Mouse (Mus musculus) splenic B cell, adult 2 months (primary cell): ENCODE data around the gene Ndrg4.

Experiments used
- DNase-seq: peaks from one replicate; pipeline ENCODE4 v3.0.0-alpha.2; 2011; ENCODE audit warnings: low read depth, low spot score
- H3K27me3 ChIP-seq: 2 replicates; pipeline ENCODE4 v1.6.1; 2012; ENCODE audit warnings: mild to moderate bottlenecking, low read length, moderate library complexity, mixed read lengths; ENCODE audit not compliant: control insufficient read depth, poor library complexity, insufficient read depth, severe bottlenecking
- H3K36me3 ChIP-seq: 2 replicates; pipeline ENCODE4 v1.6.1; 2012; ENCODE audit warnings: mild to moderate bottlenecking, low read length, moderate library complexity, mixed read lengths; ENCODE audit not compliant: control insufficient read depth, poor library complexity, insufficient read depth, severe bottlenecking

The Ndrg4 gene

GRCm38 (mm10) chr8:95727625-95728024 lies 50.8 kb downstream of the Ndrg4 start:
- Histone ChIP-seq H3K27me3 (no peaks in the 10 kb centered on the region), H3K36me3 (peaks cover 32% of the 10 kb centered on the region)
- DNase-seq = no peak

- no peak for DNase-seq
- Histone ChIP-seq H3K36me3 (peaks cover 27% of the 10 kb centered on the region), H3K27me3 (no peaks in the 10 kb centered on the region)
These were observed 61.8 kb downstream of the Ndrg4 start for GRCm38 (mm10) chr8:95738596-95738995.

- no peak for DNase-seq
- H3K27me3 ChIP-seq = no peaks in the 10 kb centered on the region
- H3K36me3 ChIP-seq = peaks cover 23% of the 10 kb centered on the region
These were observed 65.0 kb downstream of the Ndrg4 start for GRCm38 (mm10) chr8:95741732-95742131.

- peaks cover 19% of the 10 kb centered on the region; the same call in 1 of the 2 replicates for H3K36me3 ChIP-seq
- H3K27me3 ChIP-seq = no peaks in the 10 kb centered on the region
- no peak for DNase-seq
These were observed 71.2 kb downstream of the Ndrg4 start for GRCm38 (mm10) chr8:95748028-95748427.

GRCm38 (mm10) chr8:95751924-95752323 lies 75.1 kb downstream of the Ndrg4 start:
- no peak for DNase-seq
- H3K27me3 ChIP-seq = no peaks in the 10 kb centered on the region
- H3K36me3 ChIP-seq = peaks cover 18% of the 10 kb centered on the region

GRCm38 (mm10) chr8:95760323-95760722 lies 83.5 kb downstream of the Ndrg4 start:
- no peaks in the 10 kb centered on the region for H3K27me3 ChIP-seq
- no peak for DNase-seq
- peaks cover 30% of the 10 kb centered on the region for H3K36me3 ChIP-seq

GRCm38 (mm10) chr8:95764133-95764532 lies 87.4 kb downstream of the Ndrg4 start:
- no peak for DNase-seq
- peaks cover 27% of the 10 kb centered on the region for H3K36me3 ChIP-seq
- no peaks in the 10 kb centered on the region for H3K27me3 ChIP-seq
